Mouse (Mus musculus) lung, adult 2 months (tissue): ENCODE measurements at regions not wholly inside any gene's neighbourhood (a gene's known extent, or its start where the extent isn't known, plus 50 kb on each side); places are given as distances from the start of the nearest gene placed in this dataset.

Source experiments
- DNase-seq: peaks from one replicate; pipeline ENCODE4 v3.0.0; 2022
- H3K4me1 ChIP-seq: fragments of 200-500 bp; 2 replicates; pipeline ENCODE4 v1.6.1; 2011; ENCODE audit warnings: low read length; ENCODE audit not compliant: control insufficient read depth, insufficient read depth
- H3K4me3 ChIP-seq: fragments of 200-500 bp; replicated peaks from 2 replicates; pipeline ENCODE3; 2011; ENCODE audit warnings: low read depth, mild to moderate bottlenecking, control low read depth, low read length; ENCODE audit errors: extremely low read depth
- CTCF ChIP-seq: fragments of 200-500 bp; IDR thresholded peaks from 2 replicates; pipeline ENCODE4 v1.5.1; 2011; ENCODE audit warnings: mild to moderate bottlenecking, low read length, control low read depth; ENCODE audit not compliant: insufficient read depth
- POLR2A ChIP-seq: fragments of 200-500 bp; IDR thresholded peaks from 2 replicates; pipeline ENCODE4 v1.6.1; 2011; ENCODE audit warnings: low read depth, mild to moderate bottlenecking, control low read depth, low read length, borderline replicate concordance; ENCODE audit errors: extremely low read depth
- WGBS: fragments of 180-500 bp; shearing (Covaris S2); methylation state at CpG from one replicate; pipeline ENCODE4 v1.1.7; 2018; 5-methylcytosine and 5-hydroxymethylcytosine counted together

DNA sequence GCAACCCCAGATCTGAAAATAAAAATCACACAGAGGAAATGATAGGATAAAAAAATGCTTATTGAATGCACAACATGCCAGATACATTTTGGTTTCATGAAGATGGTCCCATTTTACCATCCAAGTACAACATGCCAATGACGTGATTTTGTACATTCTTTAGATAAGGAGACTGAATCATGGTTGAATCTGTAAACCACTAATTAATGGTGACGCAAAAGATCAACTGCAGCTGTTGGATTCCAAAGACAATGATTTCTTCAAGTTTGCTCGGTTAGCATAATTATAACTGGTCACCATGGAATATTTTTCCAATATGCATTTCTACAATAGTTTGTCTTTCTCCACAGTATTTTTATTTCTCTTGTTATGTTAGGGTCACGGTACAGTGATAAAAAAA lies 336.6 kb downstream of the Tmem182 start:
- Histone ChIP-seq H3K4me1 (no peaks in the 10 kb centered on the region), H3K4me3 (no peak overlapping the region)
- DNase-seq: no peak
- 68% methylated on average over 4 of the region's 4 CpGs for WGBS
- no peak for TF ChIP-seq POLR2A
- no peak for TF ChIP-seq CTCF

DNA sequence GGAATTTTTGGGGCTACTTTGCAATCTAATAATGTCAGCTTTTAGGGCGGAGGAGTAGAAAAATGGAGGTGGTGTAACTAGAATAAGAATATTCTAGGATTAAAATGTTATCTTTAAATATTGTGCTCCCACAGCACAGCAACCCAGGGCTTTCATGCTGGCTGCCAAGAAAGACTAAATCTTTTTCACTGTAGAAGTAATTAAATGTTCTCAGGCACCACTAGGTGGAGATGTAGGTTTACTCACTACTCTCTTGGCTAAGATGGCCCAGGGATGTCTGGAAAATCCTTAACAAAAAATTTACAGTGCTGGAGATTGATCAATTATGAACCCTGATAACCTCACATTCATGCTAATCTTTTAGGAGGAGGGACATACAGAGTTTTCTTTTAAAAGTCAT lies 347.1 kb downstream of the Tmem182 start:
- TF ChIP-seq POLR2A (no peak), CTCF (no peak)
- DNase-seq: no peak
- 55% methylated on average over 1 of the region's 1 CpGs for WGBS
- H3K4me1 ChIP-seq: no peaks in the 10 kb centered on the region
- H3K4me3 ChIP-seq: no peak overlapping the region

GRCm38 (mm10) chr1:41153174-41153999 lies 348.0 kb downstream of the Tmem182 start:
- TF ChIP-seq CTCF: no peak
- TF ChIP-seq POLR2A: no peak
- Histone ChIP-seq H3K4me3 (no peak overlapping the region), H3K4me1 (no peaks in the 10 kb centered on the region)
- WGBS: 74% methylated on average over 14 of the region's 14 CpGs
- DNase-seq: no peak

DNA sequence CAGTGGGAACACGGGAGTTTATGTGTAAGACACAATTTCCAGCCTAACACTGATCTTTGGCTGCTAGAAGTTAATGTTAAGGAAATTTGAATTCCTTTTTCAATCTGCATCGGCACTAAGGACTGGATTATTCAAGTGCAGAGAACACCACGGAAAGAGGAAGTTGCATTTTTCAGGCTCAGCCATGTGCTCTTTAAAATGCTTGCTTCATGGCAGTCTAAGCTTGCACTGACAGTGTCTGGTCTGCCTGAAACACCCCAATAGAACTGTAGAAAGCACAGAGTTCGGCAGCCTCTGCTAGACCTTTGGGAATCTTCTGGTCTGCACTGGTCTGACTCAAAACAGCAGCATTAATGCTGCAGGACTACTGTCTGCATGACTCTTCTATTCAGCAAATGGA lies 348.8 kb downstream of the Tmem182 start:
- DNase-seq: no peak
- Histone ChIP-seq H3K4me1 (no peaks in the 10 kb centered on the region), H3K4me3 (no peak overlapping the region)
- TF ChIP-seq CTCF (no peak), POLR2A (no peak)
- WGBS: 52% methylated on average over 4 of the region's 4 CpGs

GRCm38 (mm10) chr1:41156946-41157345 lies 351.5 kb downstream of the Tmem182 start:
- Histone ChIP-seq H3K4me1 (no peaks in the 10 kb centered on the region), H3K4me3 (no peak overlapping the region)
- no peak for DNase-seq
- 56% methylated on average over 10 of the region's 10 CpGs for WGBS
- no peak for TF ChIP-seq CTCF
- TF ChIP-seq POLR2A: no peak

DNA sequence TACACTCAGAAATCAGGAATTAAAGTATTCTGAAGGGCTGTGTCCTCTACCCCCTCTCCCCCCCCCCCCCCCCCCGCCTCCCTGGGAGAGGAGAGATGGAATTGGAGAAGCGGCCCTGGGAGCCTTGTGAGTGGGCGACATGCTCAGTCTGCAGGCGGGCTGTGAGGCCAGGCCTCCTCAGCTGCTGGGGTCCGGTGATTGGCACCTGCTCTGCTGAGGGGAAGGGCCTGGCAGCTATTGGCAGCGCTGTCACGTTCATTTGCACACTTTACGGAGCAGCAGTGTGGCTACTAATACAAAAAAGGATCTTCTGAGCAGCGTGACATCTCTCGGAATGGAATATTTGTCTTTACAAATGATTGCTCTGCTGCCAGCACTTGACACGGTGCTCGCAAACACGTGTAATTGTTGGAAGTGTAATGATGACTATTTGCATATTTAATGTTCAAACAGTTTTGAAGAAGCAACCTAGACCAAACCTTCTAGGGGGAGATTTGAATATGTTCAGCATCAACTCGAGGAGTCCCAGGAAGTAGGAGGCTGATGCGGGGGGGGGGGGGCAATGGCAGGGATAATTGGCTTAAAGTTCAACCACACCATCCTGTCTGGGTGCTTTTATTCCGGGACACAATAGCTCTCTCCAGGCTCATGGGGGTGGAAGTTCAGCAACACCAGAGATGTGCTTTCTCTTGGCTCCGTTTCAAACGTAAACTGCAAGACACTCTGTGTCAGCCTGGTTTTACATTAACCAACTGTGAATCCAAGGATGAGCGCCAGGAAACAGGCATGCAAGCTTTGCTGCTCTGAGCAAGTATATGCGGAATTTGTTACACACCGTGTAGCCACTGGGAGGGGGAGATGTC lies 352.5 kb downstream of the Tmem182 start:
- DNase-seq: no peak
- Histone ChIP-seq H3K4me3 (no peak overlapping the region), H3K4me1 (no peaks in the 10 kb centered on the region)
- TF ChIP-seq CTCF (no peak), POLR2A (no peak)
- WGBS: 52% methylated on average over 21 of the region's 21 CpGs

DNA sequence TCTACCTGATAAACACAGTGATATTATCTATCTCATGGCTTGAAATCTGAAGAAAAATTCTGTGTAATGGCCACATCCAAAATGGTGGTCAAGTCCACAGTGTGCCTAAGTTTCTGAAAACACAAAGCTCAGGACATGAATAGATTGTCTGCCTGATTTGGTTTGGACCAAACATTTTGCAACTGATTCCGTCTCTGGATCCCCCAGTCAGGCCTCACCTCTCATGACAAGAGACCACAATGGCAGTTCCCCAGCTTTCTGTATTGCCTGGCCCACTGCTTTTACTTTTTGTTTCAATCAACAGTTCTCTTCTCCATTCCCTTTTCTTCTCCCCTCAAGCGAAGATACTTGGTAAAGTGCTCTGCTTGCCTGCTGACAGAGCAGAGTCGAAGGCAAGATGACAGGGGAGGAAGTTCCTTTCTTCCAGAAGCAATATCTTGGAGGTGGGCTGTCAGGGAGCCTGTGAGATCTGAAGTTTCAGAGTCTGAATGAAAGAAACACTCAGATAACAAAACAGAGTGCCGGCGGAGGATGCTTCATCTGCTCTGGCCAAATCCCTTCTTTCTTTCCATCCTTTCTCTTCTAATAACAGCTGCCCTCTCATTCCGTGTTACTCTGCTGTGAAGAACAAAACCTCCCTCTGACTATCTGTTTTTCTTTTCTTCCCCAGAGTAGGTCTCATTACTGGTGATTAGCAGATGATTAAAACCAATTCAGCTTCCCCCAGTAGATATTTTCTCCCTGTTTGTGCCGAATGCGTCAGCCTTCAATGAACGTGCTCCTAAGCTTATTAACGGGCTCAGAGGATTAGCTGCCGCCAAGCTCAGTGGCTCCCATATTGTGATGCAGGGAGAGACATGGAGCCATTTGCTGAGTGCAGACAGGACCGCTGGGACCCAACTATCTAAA lies 360.7 kb downstream of the Tmem182 start:
- H3K4me1 ChIP-seq: no peaks in the 10 kb centered on the region
- TF ChIP-seq POLR2A: no peak
- TF ChIP-seq CTCF: no peak
- no peak for DNase-seq
- H3K4me3 ChIP-seq: no peak overlapping the region
- 60% methylated on average over 12 of the region's 12 CpGs for WGBS

GRCm38 (mm10) chr1:41166787-41167420 lies 361.5 kb downstream of the Tmem182 start:
- 67% methylated on average over 4 of the region's 4 CpGs for WGBS
- DNase-seq: no peak
- Histone ChIP-seq H3K4me1 (no peaks in the 10 kb centered on the region), H3K4me3 (no peak overlapping the region)
- no peak for TF ChIP-seq CTCF
- no peak for TF ChIP-seq POLR2A
